Mouse (Mus musculus) myocyte (in vitro differentiated cells): ENCODE results near the gene Draxin. TPM values are rescaled to one million over a fixed set of nuclear protein-coding genes. Genes with fewer than 3 reads are reported as not detected.

Experiments
- H3K27me3 ChIP-seq: one replicate; pipeline ENCODE4 v1.6.1; 2011; ENCODE audit not compliant: control insufficient read depth, insufficient read depth, insufficient read length
- H3K36me3 ChIP-seq: one replicate; pipeline ENCODE4 v1.6.1; 2011; ENCODE audit not compliant: control insufficient read depth, insufficient read depth
- H3K4me2 ChIP-seq: one replicate; pipeline ENCODE4 v1.6.1; 2011; ENCODE audit warnings: low read depth, control low read depth
- H3K4me3 ChIP-seq: one replicate; pipeline ENCODE4 v1.5.1; 2011; ENCODE audit warnings: mild to moderate bottlenecking, control low read depth, moderate library complexity
- H3K79me2 ChIP-seq: one replicate; pipeline ENCODE4 v1.6.1; 2011; ENCODE audit not compliant: control insufficient read depth, insufficient read depth
- H3ac ChIP-seq: one replicate; pipeline ENCODE4 v1.6.1; 2011; ENCODE audit not compliant: control insufficient read depth, insufficient read length
- CEBPB ChIP-seq: IDR thresholded peaks from 2 replicates; pipeline ENCODE4 v1.6.1; 2011; ENCODE audit warnings: mild to moderate bottlenecking, moderate library complexity; ENCODE audit not compliant: poor library complexity, insufficient read depth, severe bottlenecking
- E2F4 ChIP-seq: IDR thresholded peaks from one replicate; pipeline ENCODE4 v1.6.1; 2011; ENCODE audit warnings: mild to moderate bottlenecking, control low read depth, moderate library complexity; ENCODE audit not compliant: insufficient read depth
- MAX ChIP-seq: IDR thresholded peaks from one replicate; pipeline ENCODE4 v1.6.1; 2011; ENCODE audit warnings: low read depth, mild to moderate bottlenecking, control low read depth
- MYOD1 ChIP-seq, 3 experiments: IDR thresholded peaks; one replicate each; pipeline ENCODE4 v1.6.1; 2011; ENCODE audit warnings: control low read depth in 2 of 3, low read depth in 2 of 3, mild to moderate bottlenecking in 2 of 3, moderate library complexity in 1 of 3; ENCODE audit not compliant: insufficient read length in 2 of 3, control insufficient read depth in 1 of 3
- MYOG ChIP-seq, 3 experiments: IDR thresholded peaks; one replicate each; pipeline ENCODE4 v1.6.1; 2011; ENCODE audit warnings: control low read depth in 2 of 3, low read depth in 2 of 3, mild to moderate bottlenecking in 2 of 3; ENCODE audit not compliant: insufficient read length in 2 of 3, control insufficient read depth in 1 of 3, insufficient read depth in 1 of 3
- POLR2A ChIP-seq: IDR thresholded peaks from one replicate; pipeline ENCODE4 v1.6.1; 2011; ENCODE audit warnings: low read depth, mild to moderate bottlenecking, control low read depth, moderate library complexity; ENCODE audit not compliant: insufficient read length
- POLR2AphosphoS2 ChIP-seq: IDR thresholded peaks from one replicate; pipeline ENCODE4 v1.6.1; 2011; ENCODE audit warnings: low read depth, control low read depth; ENCODE audit not compliant: insufficient read length
- REST ChIP-seq: IDR thresholded peaks from one replicate; pipeline ENCODE4 v1.6.1; 2011; ENCODE audit warnings: mild to moderate bottlenecking, control low read depth, moderate library complexity; ENCODE audit not compliant: insufficient read depth, insufficient read length
- SRF ChIP-seq: IDR thresholded peaks from one replicate; pipeline ENCODE4 v1.6.1; 2011; ENCODE audit warnings: low read depth; ENCODE audit not compliant: control insufficient read depth, insufficient read length
- TCF12 ChIP-seq: IDR thresholded peaks from one replicate; pipeline ENCODE4 v1.6.1; 2011; ENCODE audit warnings: mild to moderate bottlenecking, control low read depth; ENCODE audit not compliant: poor library complexity, insufficient read depth, severe bottlenecking
- TCF3 ChIP-seq: IDR thresholded peaks from one replicate; pipeline ENCODE4 v1.6.1; 2011; ENCODE audit warnings: low read depth, control low read depth; ENCODE audit not compliant: insufficient read length
- USF1 ChIP-seq: IDR thresholded peaks from one replicate; pipeline ENCODE4 v1.6.1; 2011; ENCODE audit warnings: low read depth, mild to moderate bottlenecking, control low read depth, moderate library complexity
- polyA plus RNA-seq: library from polyadenylated mRNA; unstranded; fragments of >200 nt; fragmentation: generic; extraction: Trizol; gene quantifications from one replicate; pipeline ENCODE4 v1.2.1, GENCODE M21; 2012; ENCODE audit warnings: missing spikeins

Gene Draxin
- polyA plus RNA-seq, 1 experiment = 0.04 TPM

GRCm38 (mm10) chr4:148150242-148150641, 19.7 kb upstream of the Draxin start:
- no peak overlapping the region for H3ac ChIP-seq
- H3K79me2 ChIP-seq = no peaks in the 10 kb centered on the region
- no peaks in the 10 kb centered on the region for H3K27me3 ChIP-seq
- no peaks in the 10 kb centered on the region for H3K36me3 ChIP-seq
- peak overlapping the region; percentile 75 for H3K4me2 ChIP-seq
- TF ChIP-seq USF1 (no peak), TCF3 (no peak), MAX (no peak), MYOG (IDR thresholded peaks at IDR 0.05; ENCODE audit: control insufficient read depth in 1 of 3, insufficient read depth in 1 of 3, insufficient read length in 2 of 3, low read depth in 2 of 3) (no peak), POLR2AphosphoS2 (no peak), POLR2A (no peak)
- H3K4me3 ChIP-seq = peak overlapping the region; percentile 45

- Histone ChIP-seq H3K79me2 (no peaks in the 10 kb centered on the region), H3K36me3 (no peaks in the 10 kb centered on the region), H3ac (no peak overlapping the region), H3K27me3 (no peaks in the 10 kb centered on the region), H3K4me3 (no peak overlapping the region), H3K4me2 (no peak overlapping the region)
- TF ChIP-seq E2F4 (no peak), TCF12 (no peak), MAX (no peak), MYOD1 (IDR thresholded peaks at IDR 0.05; ENCODE audit: control insufficient read depth in 1 of 3, insufficient read length in 2 of 3, low read depth in 2 of 3) (no peak), POLR2A (no peak), CEBPB (no peak), USF1 (no peak), SRF (no peak), MYOG (IDR thresholded peaks at IDR 0.05; ENCODE audit: control insufficient read depth in 1 of 3, insufficient read depth in 1 of 3, insufficient read length in 2 of 3, low read depth in 2 of 3) (no peak), TCF3 (no peak), POLR2AphosphoS2 (no peak), REST (no peak)
Measured at GRCm38 (mm10) chr4:148149540-148149939, 19.0 kb upstream of the Draxin start.

GRCm38 (mm10) chr4:148147714-148148113, 17.2 kb upstream of the Draxin start:
- Histone ChIP-seq H3K4me2 (no peak overlapping the region), H3K36me3 (no peaks in the 10 kb centered on the region), H3ac (no peak overlapping the region), H3K27me3 (no peaks in the 10 kb centered on the region), H3K4me3 (no peak overlapping the region), H3K79me2 (no peaks in the 10 kb centered on the region)
- TF ChIP-seq CEBPB (no peak), SRF (no peak), POLR2AphosphoS2 (no peak), POLR2A (no peak), MYOD1 (IDR thresholded peaks at IDR 0.05; ENCODE audit: control insufficient read depth in 1 of 3, insufficient read length in 2 of 3, low read depth in 2 of 3) (no peak), USF1 (no peak), E2F4 (no peak), REST (no peak), MAX (no peak), TCF12 (no peak), MYOG (IDR thresholded peaks at IDR 0.05; ENCODE audit: control insufficient read depth in 1 of 3, insufficient read depth in 1 of 3, insufficient read length in 2 of 3, low read depth in 2 of 3) (no peak), TCF3 (no peak)

- TF ChIP-seq TCF3 (no peak), SRF (no peak), POLR2A (no peak), USF1 (no peak), REST (no peak), POLR2AphosphoS2 (no peak), MAX (no peak)
- Histone ChIP-seq H3K79me2 (no peaks in the 10 kb centered on the region), H3ac (no peak overlapping the region), H3K27me3 (no peaks in the 10 kb centered on the region), H3K4me3 (no peak overlapping the region), H3K36me3 (no peaks in the 10 kb centered on the region), H3K4me2 (no peak overlapping the region)
Measured at GRCm38 (mm10) chr4:148143721-148144120, 13.2 kb upstream of the Draxin start.

- Histone ChIP-seq H3K4me3 (peak overlapping the region; percentile 76), H3K4me2 (peak overlapping the region; percentile 91)
- TF ChIP-seq POLR2A (peak; percentile 73), TCF3 (no peak), POLR2AphosphoS2 (peak; percentile 32), SRF (no peak)
Measured at GRCm38 (mm10) chr4:148140098-148141011, 9.9 kb upstream of the Draxin start.

More at GRCm38 (mm10) chr4:148140098-148141011, 9.9 kb upstream of the Draxin start:
- Histone ChIP-seq H3K36me3 (no peaks in the 10 kb centered on the region), H3K79me2 (no peaks in the 10 kb centered on the region), H3K27me3 (peaks cover 5% of the 10 kb centered on the region), H3ac (no peak overlapping the region)
